Mouse (Mus musculus) stomach, embryonic 14.5 days (tissue): ENCODE results near the gene Gsap. TPM values are rescaled to one million over a fixed set of nuclear protein-coding genes. Genes with fewer than 3 reads are reported as not detected.
A peak's percentile ranks its signal among the peaks of the same experiment; 100 is the strongest.
"Not testable (repeated sequence)": the region's sequence is repeated elsewhere in the genome, so short reads cannot be mapped to it uniquely, and the experiment has no call there.

Experiments used
- ATAC-seq: fragments of 200-750 bp; cut with Nextera tagmentation; 2 replicates; pipeline ENCODE4 v1.8.0; 2017; ENCODE audit warnings: low read depth, moderate TSS enrichment; ENCODE audit not compliant: insufficient number of reproducible peaks, insufficient read depth, low FRiP score
- H3K27ac ChIP-seq: fragments of 300-500 bp; sonication (generic); 2 replicates; pipeline ENCODE4 v1.5.1; 2014; ENCODE audit warnings: mild to moderate bottlenecking, low read length, moderate library complexity, mixed read lengths
- H3K27me3 ChIP-seq: fragments of 300-500 bp; sonication (generic); 2 replicates; pipeline ENCODE4 v1.6.1; 2014; ENCODE audit warnings: low read length, control low read depth, mixed read lengths; ENCODE audit not compliant: control insufficient read depth, insufficient read depth
- H3K36me3 ChIP-seq: fragments of 300-500 bp; sonication (generic); 2 replicates; pipeline ENCODE4 v1.6.1; 2014; ENCODE audit warnings: mild to moderate bottlenecking, control low read depth, low read length, moderate library complexity, mixed read lengths; ENCODE audit not compliant: control insufficient read depth, insufficient read depth
- H3K4me1 ChIP-seq: fragments of 300-500 bp; sonication (generic); 2 replicates; pipeline ENCODE4 v1.6.1; 2014; ENCODE audit warnings: low read length, control low read depth, mixed read lengths; ENCODE audit not compliant: control insufficient read depth, insufficient read depth
- H3K4me2 ChIP-seq: fragments of 300-500 bp; sonication (generic); replicated peaks from 2 replicates; pipeline ENCODE4 v1.6.1; 2014; ENCODE audit warnings: low read depth, low read length, control low read depth
- H3K4me3 ChIP-seq: fragments of 300-500 bp; sonication (generic); 2 replicates; pipeline ENCODE4 v1.5.1; 2014; ENCODE audit warnings: low read depth, low read length, control low read depth
- H3K9ac ChIP-seq: fragments of 300-500 bp; sonication (generic); replicated peaks from 2 replicates; pipeline ENCODE4 v1.6.1; 2014; ENCODE audit warnings: low read depth, mild to moderate bottlenecking, control low read depth, low read length, moderate library complexity, mixed read lengths
- H3K9me3 ChIP-seq: fragments of 300-500 bp; sonication (generic); 2 replicates; pipeline ENCODE4 v1.6.1; 2016; ENCODE audit warnings: low read depth, low read length, control low read depth; ENCODE audit not compliant: control insufficient read depth
- WGBS: fragments of 180-500 bp; shearing (Covaris S2); extraction: QIAGEN DNeasy Blood & Tissue Kit; methylation state at CpG from one replicate; pipeline ENCODE4 v1.1.7; 2014; 5-methylcytosine and 5-hydroxymethylcytosine counted together
- polyA plus RNA-seq: library from polyadenylated mRNA; unstranded; fragments of >200 nt; fragmentation: Nextera tagmentation; extraction: Ambion mirVana; gene quantifications from 2 replicates; pipeline ENCODE4 v1.2.1, GENCODE M21; 2014

Gsap gene
- polyA plus RNA-seq, 1 experiment from 2014 or later: 1.8 TPM

DNA sequence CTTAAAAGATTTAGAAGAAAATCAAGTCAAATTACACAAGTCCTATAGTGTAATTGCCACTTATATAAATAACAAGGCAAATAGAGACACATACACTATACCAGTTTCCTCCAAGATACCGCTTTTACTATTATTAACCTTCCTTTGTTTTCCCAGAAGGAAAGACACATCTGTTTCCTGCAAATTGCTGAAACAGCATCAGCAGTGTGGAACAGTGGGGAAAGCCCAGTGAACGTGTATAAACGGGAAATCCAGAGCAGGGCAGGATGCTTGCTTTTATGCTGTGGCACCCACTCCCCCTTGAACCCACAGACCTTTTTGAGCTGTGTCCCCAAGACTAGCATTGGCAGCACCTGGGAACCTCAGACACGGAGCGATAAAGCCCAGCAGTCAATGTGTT, 15.2 kb upstream of the Gsap start:
- Histone ChIP-seq H3K4me3 (no peak overlapping the region), H3K9me3 (no peaks in the 10 kb centered on the region), H3K36me3 (no peaks in the 10 kb centered on the region), H3K4me2 (no peak overlapping the region), H3K4me1 (peaks cover 4% of the 10 kb centered on the region; the same call in 1 of the 2 replicates), H3K27ac (no peak overlapping the region), H3K27me3 (no peaks in the 10 kb centered on the region), H3K9ac (no peak overlapping the region)
- WGBS: 68% methylated on average over 5 of the region's 5 CpGs
- ATAC-seq: no peak

DNA sequence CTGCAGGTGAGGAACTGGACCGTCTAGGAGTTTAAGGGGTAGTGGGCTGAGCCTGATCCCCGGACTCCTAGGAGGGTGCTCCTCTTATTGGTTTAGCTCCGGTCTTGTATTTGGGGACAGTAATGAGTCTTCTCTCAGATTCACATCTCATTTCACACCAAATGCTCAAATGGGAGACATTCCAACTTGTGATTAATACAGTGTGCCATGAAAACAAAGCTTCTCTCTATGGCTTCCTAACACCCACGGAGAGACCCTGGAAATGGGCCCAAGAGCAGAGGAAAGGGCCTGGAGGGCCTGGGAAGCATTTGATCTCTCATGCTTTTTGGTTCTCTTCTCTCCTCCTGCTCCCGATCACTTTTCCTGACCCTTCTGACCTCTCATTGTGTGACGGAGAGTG, 14.7 kb upstream of the Gsap start:
- Histone ChIP-seq H3K4me2 (no peak overlapping the region), H3K36me3 (no peaks in the 10 kb centered on the region), H3K9ac (no peak overlapping the region), H3K27ac (no peak overlapping the region), H3K27me3 (no peaks in the 10 kb centered on the region), H3K4me1 (peaks cover 4% of the 10 kb centered on the region; the same call in 1 of the 2 replicates), H3K9me3 (no peaks in the 10 kb centered on the region), H3K4me3 (no peak overlapping the region)
- 73% methylated on average over 6 of the region's 6 CpGs for WGBS
- no peak for ATAC-seq

DNA sequence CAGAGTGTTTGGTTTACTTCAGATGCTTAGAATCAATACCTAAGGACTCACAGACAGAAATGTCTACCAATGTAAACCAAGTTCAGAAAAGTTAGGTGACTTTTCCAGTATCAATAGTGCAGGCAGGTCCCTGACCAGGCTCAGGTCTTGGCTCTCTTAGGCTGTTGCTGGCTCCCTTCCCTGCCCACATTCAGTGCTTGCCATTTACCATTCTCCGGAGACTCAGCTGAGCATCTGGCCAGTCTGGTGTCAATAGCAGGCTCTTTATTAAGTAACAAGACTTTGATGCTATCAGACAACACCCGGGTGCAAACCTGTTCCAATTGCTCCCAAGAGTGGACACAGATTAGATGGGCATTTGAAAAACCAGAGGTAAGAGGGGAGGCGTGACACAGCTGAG, 13.7 kb upstream of the Gsap start:
- Histone ChIP-seq H3K4me3 (no peak overlapping the region), H3K27ac (no peak overlapping the region), H3K4me1 (peaks cover 4% of the 10 kb centered on the region; the same call in 1 of the 2 replicates), H3K27me3 (no peaks in the 10 kb centered on the region), H3K9me3 (no peaks in the 10 kb centered on the region), H3K36me3 (no peaks in the 10 kb centered on the region), H3K9ac (no peak overlapping the region), H3K4me2 (no peak overlapping the region)
- no peak for ATAC-seq
- WGBS: 69% methylated on average over 3 of the region's 3 CpGs

DNA sequence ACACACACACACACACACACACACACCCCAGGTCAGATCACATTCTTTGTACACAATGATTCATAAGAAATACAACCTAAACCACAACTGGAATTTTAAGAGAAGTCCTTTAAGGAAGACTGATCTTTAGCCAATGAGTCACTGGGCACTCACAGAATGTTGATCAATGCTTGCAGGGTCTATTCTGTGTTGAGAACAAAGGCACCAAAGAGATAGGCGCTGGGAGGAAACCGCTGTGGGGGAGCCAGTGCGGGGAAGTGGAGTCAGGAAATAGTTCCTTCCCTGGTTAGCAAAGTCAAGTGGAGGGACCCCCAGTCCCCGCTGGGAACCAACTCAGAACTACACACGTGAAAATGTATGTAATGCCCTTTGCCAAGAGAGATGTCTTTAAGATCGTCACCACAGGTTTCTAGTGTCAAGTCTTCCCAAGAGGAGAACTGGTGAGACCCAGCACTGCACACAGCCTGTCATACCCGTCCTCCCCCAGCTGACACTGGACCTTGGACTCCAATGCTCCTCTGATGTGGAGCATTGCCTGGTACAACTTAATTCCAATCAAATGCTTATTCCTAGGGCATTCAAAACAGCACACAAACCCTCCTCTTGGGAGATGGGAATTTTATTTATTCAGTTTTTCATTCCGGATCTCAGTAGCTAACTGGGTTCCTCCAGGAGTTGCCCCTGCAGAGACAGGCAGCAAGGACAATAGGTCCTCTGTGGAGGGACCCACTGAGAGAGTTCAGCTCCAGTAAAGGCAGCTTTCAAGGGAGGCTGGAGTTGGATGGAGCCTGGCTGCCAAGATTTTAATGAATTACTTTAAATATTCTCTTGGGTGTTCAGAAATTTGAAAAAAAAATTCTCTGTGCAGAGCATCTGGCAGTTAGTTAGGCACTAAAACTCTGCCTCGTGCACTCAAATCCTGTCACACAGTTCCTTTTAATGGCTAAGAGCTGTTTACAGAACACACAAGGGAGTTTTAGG, 10.6 kb upstream of the Gsap start:
- no peak overlapping the region for H3K4me3 ChIP-seq
- no peak; the same call in 1 of the 2 replicates for ATAC-seq
- H3K27me3 ChIP-seq: no peaks in the 10 kb centered on the region
- H3K4me1 ChIP-seq: peaks cover 4% of the 10 kb centered on the region; the same call in 1 of the 2 replicates
- no peaks in the 10 kb centered on the region for H3K36me3 ChIP-seq
- no peak overlapping the region; the same call in 1 of the 2 replicates for H3K4me2 ChIP-seq
- H3K9ac ChIP-seq: no peak overlapping the region
- no peaks in the 10 kb centered on the region for H3K9me3 ChIP-seq
- no peak overlapping the region for H3K27ac ChIP-seq
- WGBS: 43% methylated on average over 9 of the region's 9 CpGs

DNA sequence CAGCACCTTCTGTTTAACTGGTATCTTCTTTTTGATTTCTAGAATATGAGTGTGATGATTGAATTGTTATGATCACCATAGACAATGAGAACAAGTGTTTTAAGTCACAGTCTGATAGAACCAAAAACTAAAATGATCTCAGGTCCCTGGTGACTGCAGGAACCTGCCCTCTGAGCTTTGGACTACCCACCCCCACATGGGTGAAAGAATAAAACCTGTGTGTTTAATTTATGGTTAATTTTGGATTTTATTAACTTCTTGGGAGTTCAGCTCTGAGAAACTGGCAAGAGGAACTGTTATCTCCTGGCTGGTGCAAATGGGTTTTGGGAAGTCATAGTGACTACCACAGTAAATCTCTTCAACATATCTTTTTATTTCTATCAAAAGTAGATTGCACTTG, 6.6 kb upstream of the Gsap start:
- Histone ChIP-seq H3K4me1 (peaks cover 4% of the 10 kb centered on the region; the same call in 1 of the 2 replicates), H3K9me3 (no peaks in the 10 kb centered on the region)
- ATAC-seq: no peak

DNA sequence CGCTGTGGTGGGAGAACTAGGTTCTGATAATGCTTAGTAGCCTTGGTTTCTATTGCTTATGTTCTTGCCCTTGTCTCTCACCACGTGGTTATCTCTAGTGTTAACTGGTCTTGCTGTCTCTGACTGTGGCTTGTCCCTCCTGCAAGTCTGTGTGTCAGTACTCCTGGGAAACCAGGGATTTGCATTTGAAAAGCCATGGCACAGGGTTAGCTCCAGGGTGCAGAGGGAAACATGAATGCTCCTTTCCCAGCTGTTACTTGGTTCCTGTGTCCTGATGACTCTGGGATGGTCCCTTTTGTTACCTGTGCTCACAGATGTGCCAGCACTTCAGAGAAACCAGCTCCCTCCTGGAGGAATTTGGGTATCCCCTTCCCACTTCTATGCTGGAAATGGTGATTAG, 3.0 kb upstream of the Gsap start:
- not testable (repeated sequence) for H3K36me3 ChIP-seq, H3K4me2 ChIP-seq, H3K9ac ChIP-seq, H3K27me3 ChIP-seq, ATAC-seq, H3K4me3 ChIP-seq, H3K4me1 ChIP-seq, H3K27ac ChIP-seq, H3K9me3 ChIP-seq
- WGBS: 58% methylated on average over 2 of the region's 2 CpGs

More for the DNA sequence above, 6.6 kb upstream of the Gsap start:
- Histone ChIP-seq H3K4me2 (no peak overlapping the region), H3K36me3 (no peaks in the 10 kb centered on the region), H3K27ac (no peak overlapping the region), H3K27me3 (no peaks in the 10 kb centered on the region), H3K9ac (no peak overlapping the region), H3K4me3 (no peak overlapping the region)

DNA sequence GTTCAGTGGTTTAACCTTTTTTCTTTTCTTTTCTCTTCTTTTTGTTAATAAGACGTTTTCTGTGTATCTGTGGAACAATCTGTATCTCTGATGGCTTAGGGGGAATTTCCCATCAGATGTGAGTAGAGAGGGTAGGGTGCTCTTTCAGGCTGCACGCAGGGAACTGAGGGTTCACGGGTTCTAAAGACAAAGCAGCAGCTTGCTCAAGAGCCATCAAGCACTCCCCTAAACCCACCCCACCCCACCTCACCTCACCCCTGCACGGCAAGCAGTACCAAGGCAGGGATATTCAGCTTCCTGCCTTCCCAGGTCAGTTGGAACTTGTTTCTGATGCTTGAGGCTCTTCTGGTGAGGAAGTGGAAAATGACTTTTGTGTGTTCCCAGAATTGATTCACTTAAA, 766 bp downstream of the Gsap start:
- no peak for ATAC-seq
- 12% methylated on average over 4 of the region's 4 CpGs for WGBS
- Histone ChIP-seq H3K9ac (no peak overlapping the region), H3K27me3 (no peaks in the 10 kb centered on the region), H3K27ac (no peak overlapping the region), H3K4me1 (no peaks in the 10 kb centered on the region), H3K36me3 (no peaks in the 10 kb centered on the region), H3K4me2 (peak overlapping the region; percentile 78), H3K9me3 (no peaks in the 10 kb centered on the region), H3K4me3 (peak overlapping the region; percentile 56; the same call in 1 of the 2 replicates)

DNA sequence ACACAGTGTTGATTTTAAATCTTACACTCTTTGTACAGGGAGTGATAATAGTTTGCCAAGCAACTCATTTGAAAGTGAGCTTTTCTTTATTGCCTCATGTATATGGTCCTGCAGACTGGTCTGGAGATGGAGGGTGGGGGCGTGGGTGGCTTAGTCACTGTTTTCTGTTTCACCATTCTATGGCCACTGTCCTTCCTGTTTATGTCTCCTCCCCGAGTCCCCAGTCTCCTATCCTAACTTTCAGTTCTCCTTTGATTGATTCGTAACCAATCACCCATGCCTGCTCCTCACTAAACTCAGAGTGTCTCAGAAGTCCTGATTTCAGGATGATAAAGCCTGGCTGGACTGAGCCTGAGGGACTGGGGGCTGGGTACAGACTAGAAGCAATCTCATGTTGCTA, 2.4 kb downstream of the Gsap start:
- WGBS: 35% methylated on average over 3 of the region's 3 CpGs
- Histone ChIP-seq H3K9ac (no peak overlapping the region), H3K27me3 (no peaks in the 10 kb centered on the region), H3K4me2 (no peak overlapping the region), H3K36me3 (no peaks in the 10 kb centered on the region), H3K4me3 (no peak overlapping the region), H3K27ac (no peak overlapping the region), H3K9me3 (peaks cover 6% of the 10 kb centered on the region; the same call in 1 of the 2 replicates), H3K4me1 (no peaks in the 10 kb centered on the region)
- no peak for ATAC-seq
